Mouse (Mus musculus) kidney, adult 9 months (tissue): ENCODE results near the gene Adcy9.
"Not testable (repeated sequence)": the region's sequence is repeated elsewhere in the genome, so short reads cannot be mapped to it uniquely, and the experiment has no call there.

Experiments used
- DNase-seq: peaks from one replicate; pipeline ENCODE4 v3.0.0; 2022

Gene Adcy9

GRCm38 (mm10) chr16:4381487-4381886 lies 38.8 kb downstream of the Adcy9 start:
- DNase-seq: peak; percentile 46

- no peak for DNase-seq
These were observed 41.5 kb downstream of the Adcy9 start for GRCm38 (mm10) chr16:4378788-4379187.

GRCm38 (mm10) chr16:4377556-4377955 lies 42.7 kb downstream of the Adcy9 start:
- DNase-seq: no peak

GRCm38 (mm10) chr16:4374780-4375380 lies 45.4 kb downstream of the Adcy9 start:
- peak; percentile 14 for DNase-seq

- no peak for DNase-seq
These were observed 46.0 kb downstream of the Adcy9 start for GRCm38 (mm10) chr16:4374270-4374669.

GRCm38 (mm10) chr16:4371039-4371438 lies 49.3 kb downstream of the Adcy9 start:
- no peak for DNase-seq

GRCm38 (mm10) chr16:4370141-4370541 lies 50.2 kb downstream of the Adcy9 start:
- DNase-seq: peak; percentile 34

GRCm38 (mm10) chr16:4367930-4368329 lies 52.4 kb downstream of the Adcy9 start:
- peak; percentile 30 for DNase-seq

GRCm38 (mm10) chr16:4367291-4367690 lies 53.0 kb downstream of the Adcy9 start:
- DNase-seq: no peak

GRCm38 (mm10) chr16:4366671-4367070 lies 53.6 kb downstream of the Adcy9 start:
- DNase-seq: no peak

GRCm38 (mm10) chr16:4363341-4364116 lies 56.8 kb downstream of the Adcy9 start:
- no peak for DNase-seq

GRCm38 (mm10) chr16:4355260-4356043 lies 64.8 kb downstream of the Adcy9 start:
- DNase-seq: no peak

- no peak for DNase-seq
These were observed 77.7 kb downstream of the Adcy9 start for GRCm38 (mm10) chr16:4342579-4342978.

- no peak for DNase-seq
These were observed 78.8 kb downstream of the Adcy9 start for GRCm38 (mm10) chr16:4341316-4342062.

- not testable (repeated sequence) for DNase-seq
These were observed 81.1 kb downstream of the Adcy9 start for GRCm38 (mm10) chr16:4339216-4339615.

GRCm38 (mm10) chr16:4337269-4337668 lies 83.0 kb downstream of the Adcy9 start:
- no peak for DNase-seq

- no peak for DNase-seq
These were observed 86.5 kb downstream of the Adcy9 start for GRCm38 (mm10) chr16:4333788-4334187.

GRCm38 (mm10) chr16:4333371-4333770 lies 86.9 kb downstream of the Adcy9 start:
- peak; percentile 35 for DNase-seq

GRCm38 (mm10) chr16:4327081-4327480 lies 93.2 kb downstream of the Adcy9 start:
- DNase-seq: no peak

GRCm38 (mm10) chr16:4325801-4326200 lies 94.5 kb downstream of the Adcy9 start:
- no peak for DNase-seq

- DNase-seq: no peak
These were observed 95.3 kb downstream of the Adcy9 start for GRCm38 (mm10) chr16:4324967-4325366.

- DNase-seq: no peak
These were observed 99.4 kb downstream of the Adcy9 start for GRCm38 (mm10) chr16:4320856-4321255.

- no peak for DNase-seq
These were observed 102.2 kb downstream of the Adcy9 start for GRCm38 (mm10) chr16:4318001-4318526.
